Mouse (Mus musculus) lung, postnatal 0 days (tissue): ENCODE measurements around the gene Gm47959. TPM values are rescaled to one million over a fixed set of nuclear protein-coding genes. Genes with fewer than 3 reads are reported as not detected.
A peak's percentile ranks its signal among the peaks of the same experiment; 100 is the strongest.
"Not testable (repeated sequence)": the region's sequence is repeated elsewhere in the genome, so short reads cannot be mapped to it uniquely, and the experiment has no call there.

ENCODE experiments used
- ATAC-seq: fragments of 200-750 bp; cut with Nextera tagmentation; 2 replicates; pipeline ENCODE4 v1.8.0; 2017; ENCODE audit warnings: moderate library complexity
- DNase-seq: peaks from one replicate; pipeline ENCODE4 v3.0.0-alpha.2; 2016; ENCODE audit warnings: low spot score
- H3K27ac ChIP-seq: fragments of 300-500 bp; sonication (generic); 2 replicates; pipeline ENCODE4 v1.5.1; 2014; ENCODE audit warnings: antibody characterized with exemption, mild to moderate bottlenecking, low read length, mixed read lengths
- H3K27me3 ChIP-seq: fragments of 300-500 bp; sonication (generic); replicated peaks from 2 replicates; pipeline ENCODE4 v1.6.1; 2014; ENCODE audit warnings: low read length, mixed read lengths; ENCODE audit not compliant: insufficient read depth
- H3K36me3 ChIP-seq: fragments of 300-500 bp; sonication (generic); 2 replicates; pipeline ENCODE4 v1.6.1; 2014; ENCODE audit warnings: low read length, mixed read lengths; ENCODE audit not compliant: insufficient read depth
- H3K4me1 ChIP-seq: fragments of 300-500 bp; sonication (generic); 2 replicates; pipeline ENCODE4 v1.6.1; 2014; ENCODE audit warnings: antibody characterized with exemption, low read depth, low read length, mixed read lengths; ENCODE audit not compliant: insufficient read depth
- H3K4me2 ChIP-seq: fragments of 300-500 bp; sonication (generic); replicated peaks from 2 replicates; pipeline ENCODE4 v1.6.1; 2014; ENCODE audit warnings: low read depth, mild to moderate bottlenecking, low read length, moderate library complexity, mixed read lengths
- H3K4me3 ChIP-seq: fragments of 300-500 bp; sonication (generic); 2 replicates; pipeline ENCODE4 v1.5.1; 2014; ENCODE audit warnings: low read depth, low read length
- H3K9ac ChIP-seq: fragments of 300-500 bp; sonication (generic); replicated peaks from 2 replicates; pipeline ENCODE4 v1.6.1; 2014; ENCODE audit warnings: low read depth, mild to moderate bottlenecking
- H3K9me3 ChIP-seq: fragments of 300-500 bp; sonication (generic); 2 replicates; pipeline ENCODE4 v1.6.1; 2016; ENCODE audit warnings: low read length, mixed read lengths
- CTCF ChIP-seq: IDR thresholded peaks from 2 replicates; pipeline ENCODE4 v1.5.1; 2016; ENCODE audit warnings: antibody characterized with exemption, mild to moderate bottlenecking
- EP300 ChIP-seq: IDR thresholded peaks from 2 replicates; pipeline ENCODE4 v1.6.1; 2016; ENCODE audit warnings: antibody characterized with exemption, mild to moderate bottlenecking, control low read depth
- WGBS: fragments of 180-500 bp; shearing (Covaris S2); extraction: QIAGEN DNeasy Blood & Tissue Kit; methylation state at CpG from one replicate; pipeline ENCODE4 v1.1.7; 2014; 5-methylcytosine and 5-hydroxymethylcytosine counted together
- polyA plus RNA-seq: library from polyadenylated mRNA; unstranded; fragments of >200 nt; fragmentation: Nextera tagmentation; extraction: Ambion mirVana; gene quantifications from 2 replicates; pipeline ENCODE4 v1.2.1, GENCODE M21; 2015

The Gm47959 gene
- not detected in 2 replicates for polyA plus RNA-seq

DNA sequence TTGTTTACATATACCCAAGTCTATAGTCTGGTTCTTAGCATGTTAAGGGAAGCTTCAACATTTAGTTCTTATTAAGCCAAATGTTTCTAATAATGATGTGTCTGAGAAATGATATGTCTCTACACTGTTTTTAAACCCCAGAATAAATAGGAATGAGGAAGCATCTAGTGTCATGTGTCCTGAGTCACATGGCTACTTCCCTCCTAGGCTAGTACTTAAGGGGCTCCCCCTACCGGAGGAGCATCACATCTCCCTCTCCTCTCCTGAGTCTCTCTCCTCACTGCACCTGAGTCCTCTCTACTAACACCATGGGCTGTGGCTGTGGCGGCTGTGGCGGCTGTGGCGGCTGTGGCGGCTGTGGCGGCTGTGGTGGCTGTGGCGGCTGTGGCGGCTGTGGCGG is at the start of gene Gm47959:
Gm47959 (plus strand) TSS at position 243 of the 400 bp plus-strand sequence.
- H3K4me3 ChIP-seq, H3K27ac ChIP-seq, H3K4me1 ChIP-seq, H3K4me2 ChIP-seq, ATAC-seq, H3K9ac ChIP-seq, DNase-seq, H3K36me3 ChIP-seq, H3K27me3 ChIP-seq, H3K9me3 ChIP-seq: not testable (repeated sequence)
- 89% methylated on average over 5 of the region's 9 CpGs for WGBS

DNA sequence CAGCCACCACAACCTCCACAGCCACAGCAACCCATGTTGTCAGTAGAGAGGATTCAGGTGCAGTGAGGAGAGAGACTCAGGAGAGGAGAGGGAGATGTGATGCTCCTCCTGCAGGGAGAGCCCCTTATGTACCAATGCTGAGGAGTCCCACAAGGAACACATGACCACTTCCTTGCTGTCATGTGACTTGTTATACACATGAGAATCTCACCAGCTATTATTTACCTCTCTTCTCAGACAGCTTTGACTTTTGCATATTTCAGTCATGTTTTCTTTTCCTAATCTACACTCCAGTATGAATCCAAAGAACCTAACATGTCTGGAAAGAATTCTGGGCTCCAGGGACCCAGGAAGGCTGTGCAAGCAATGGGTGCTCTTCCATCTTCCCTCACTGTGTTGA is 44.4 kb upstream of the Gm47959 start, which contains the start of gene Gm7544:
Gm7544 (minus strand) TSS at position 101 of the 400 bp plus-strand sequence.
- H3K9ac ChIP-seq, H3K4me1 ChIP-seq, H3K27me3 ChIP-seq, H3K36me3 ChIP-seq, H3K27ac ChIP-seq, H3K4me3 ChIP-seq, H3K9me3 ChIP-seq, H3K4me2 ChIP-seq, DNase-seq, ATAC-seq: not testable (repeated sequence)

DNA sequence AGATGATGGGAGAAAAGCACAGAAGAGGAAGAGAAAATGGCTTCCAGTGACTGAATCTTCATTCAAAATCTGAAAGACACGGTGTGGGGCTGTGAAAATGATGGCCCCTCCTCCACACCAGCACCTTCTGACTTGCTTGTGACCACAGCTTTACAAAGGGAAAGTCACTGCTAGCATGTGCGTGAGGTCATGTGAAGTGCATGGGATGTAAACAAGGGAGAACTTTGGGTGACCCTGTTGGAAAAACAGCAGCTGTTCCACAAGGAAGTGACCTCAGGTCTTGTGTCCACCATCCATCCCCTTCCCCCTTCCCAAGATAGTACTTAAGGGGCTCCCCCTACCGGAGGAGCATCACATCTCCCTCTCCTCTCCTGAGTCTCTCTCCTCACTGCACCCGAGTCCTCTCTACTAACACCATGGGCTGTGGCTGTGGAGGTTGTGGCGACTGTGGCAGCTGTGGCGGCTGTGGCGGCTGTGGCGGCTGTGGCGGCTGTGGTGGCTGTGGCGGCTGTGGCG is 40.4 kb upstream of the Gm47959 start, which contains the start of gene Gm47955:
Gm47955 (plus strand) TSS at position 417 of the 516 bp plus-strand sequence.
- Histone ChIP-seq H3K4me3 (no peak within 1 kb of the TSS), H3K27me3 (no peaks in the 10 kb centered on the region), H3K4me1 (no peaks in the 10 kb centered on the region), H3K9me3 (no peaks in the 10 kb centered on the region), H3K36me3 (no peaks in the 10 kb centered on the region), H3K27ac (no peak within 1 kb of the TSS), H3K4me2 (no peak within 1 kb of the TSS), H3K9ac (no peak within 1 kb of the TSS)
- TF ChIP-seq CTCF (no peak), EP300 (no peak)
- ATAC-seq, result no peak
- 77% methylated on average over 10 of the region's 11 CpGs for WGBS
- DNase-seq, result no peak

DNA sequence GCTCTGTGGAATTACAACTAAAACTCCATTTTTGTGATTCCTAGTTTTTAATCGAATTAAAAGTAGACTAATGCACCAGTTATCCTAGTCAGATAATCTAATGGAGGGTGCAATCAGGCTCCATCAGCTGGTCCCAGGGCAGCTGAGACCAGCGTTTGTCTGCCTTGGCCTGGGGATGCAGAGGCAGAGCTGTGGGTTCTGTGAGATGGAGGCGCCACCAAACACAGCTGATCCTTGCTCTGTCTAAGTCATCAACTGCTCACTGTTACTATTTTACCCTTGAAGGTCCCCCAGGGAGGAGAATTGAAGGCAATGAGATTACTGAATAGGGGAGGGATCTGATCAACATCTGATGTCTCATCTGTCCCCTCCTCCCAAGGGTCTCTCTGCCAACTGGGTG is 33.9 kb upstream of the Gm47959 start:
- H3K4me2 ChIP-seq, result no peak overlapping the region
- H3K4me3 ChIP-seq, result no peak overlapping the region
- DNase-seq (no peak), ATAC-seq (no peak)
- no peak overlapping the region for H3K9ac ChIP-seq
- no peaks in the 10 kb centered on the region for H3K4me1 ChIP-seq
- no peaks in the 10 kb centered on the region for H3K27me3 ChIP-seq
- 62% methylated on average over 3 of the region's 3 CpGs for WGBS
- H3K9me3 ChIP-seq, result no peaks in the 10 kb centered on the region
- no peak overlapping the region for H3K27ac ChIP-seq
- H3K36me3 ChIP-seq, result no peaks in the 10 kb centered on the region
- TF ChIP-seq CTCF (no peak), EP300 (no peak)

DNA sequence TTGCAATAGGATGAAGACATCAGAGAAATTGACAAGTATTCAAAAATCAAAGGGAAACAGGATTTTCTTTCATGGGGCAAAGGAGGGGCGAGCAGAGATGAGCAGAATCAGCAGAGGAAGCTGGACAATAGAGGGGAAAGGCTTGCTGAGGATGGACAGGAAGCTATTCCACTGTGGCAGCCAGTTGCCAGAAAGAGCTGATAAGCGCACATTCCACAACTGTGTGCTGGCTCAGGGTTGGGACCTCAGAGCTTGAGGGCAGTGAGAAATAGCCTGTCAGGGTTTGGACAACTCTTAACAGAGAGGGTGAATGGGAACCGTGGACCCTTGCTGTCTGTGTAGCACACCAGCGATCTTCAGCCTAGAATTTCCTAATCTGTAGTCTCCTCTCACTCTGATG is 28.3 kb upstream of the Gm47959 start:
- Histone ChIP-seq H3K9ac (no peak overlapping the region), H3K36me3 (no peaks in the 10 kb centered on the region), H3K9me3 (no peaks in the 10 kb centered on the region), H3K27me3 (no peaks in the 10 kb centered on the region), H3K4me1 (peaks cover 5% of the 10 kb centered on the region; the same call in 1 of the 2 replicates), H3K27ac (peak overlapping the region; percentile 60), H3K4me3 (no peak overlapping the region), H3K4me2 (no peak overlapping the region)
- ATAC-seq (peak; percentile 68), DNase-seq (peak; percentile 76)
- WGBS, result 10% methylated on average over 4 of the region's 4 CpGs
- peak; percentile 77 for TF ChIP-seq EP300
- no peak for TF ChIP-seq CTCF

DNA sequence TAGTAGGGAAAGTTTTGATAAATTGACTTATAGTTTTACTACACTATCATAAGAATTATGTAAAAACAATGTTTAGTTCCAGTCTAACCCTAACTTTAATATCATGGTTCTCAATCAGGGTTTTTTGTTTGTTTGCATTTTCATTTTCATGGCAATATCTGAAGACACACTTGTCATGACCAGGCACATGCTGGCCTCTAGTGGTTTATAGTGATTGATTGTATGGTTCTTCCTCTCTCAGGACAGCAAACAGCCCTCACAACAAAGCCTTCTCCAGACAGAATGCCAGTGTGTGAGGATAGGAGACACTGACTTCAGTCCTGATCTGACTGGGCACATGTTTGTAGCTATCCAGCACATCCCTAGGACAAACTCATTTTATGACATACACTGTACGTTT is 27.1 kb upstream of the Gm47959 start:
- DNase-seq, result peak; percentile 15
- 62% methylated on average over 1 of the region's 1 CpGs for WGBS
- no peak overlapping the region for H3K4me2 ChIP-seq
- peaks cover 5% of the 10 kb centered on the region; the same call in 1 of the 2 replicates for H3K4me1 ChIP-seq
- no peak for ATAC-seq
- no peaks in the 10 kb centered on the region for H3K27me3 ChIP-seq
- H3K9ac ChIP-seq, result no peak overlapping the region
- TF ChIP-seq CTCF, result no peak; the same call in 1 of the 2 replicates
- TF ChIP-seq EP300, result no peak
- H3K27ac ChIP-seq, result peak overlapping the region; percentile 47
- H3K36me3 ChIP-seq, result no peaks in the 10 kb centered on the region
- H3K9me3 ChIP-seq, result no peaks in the 10 kb centered on the region
- H3K4me3 ChIP-seq, result no peak overlapping the region

DNA sequence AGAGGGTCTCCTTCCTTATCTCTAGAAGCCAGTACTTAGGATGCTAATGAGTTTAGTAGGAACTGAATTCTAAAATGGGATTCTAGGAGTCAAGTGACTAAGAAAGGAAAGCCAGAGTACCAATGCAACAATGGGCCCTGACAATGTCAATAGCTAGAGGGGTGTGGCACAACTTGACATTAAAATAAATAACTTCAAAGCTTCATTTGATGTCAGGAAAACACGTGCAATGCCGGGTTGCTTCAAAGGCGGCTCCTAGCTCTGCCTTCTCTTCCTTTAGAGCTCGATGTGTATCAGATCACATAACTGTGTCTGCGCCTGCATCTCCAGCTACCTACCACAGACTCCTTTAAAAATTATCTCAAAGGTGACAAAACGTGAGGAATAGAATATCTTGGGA is 26.4 kb upstream of the Gm47959 start:
- ATAC-seq (peak; percentile 71), DNase-seq (peak; percentile 63)
- TF ChIP-seq CTCF, result no peak
- no peak for TF ChIP-seq EP300
- Histone ChIP-seq H3K4me2 (no peak overlapping the region), H3K9me3 (no peaks in the 10 kb centered on the region), H3K9ac (no peak overlapping the region), H3K4me1 (peaks cover 5% of the 10 kb centered on the region; the same call in 1 of the 2 replicates), H3K27ac (peak overlapping the region; percentile 60), H3K36me3 (no peaks in the 10 kb centered on the region), H3K4me3 (no peak overlapping the region), H3K27me3 (no peaks in the 10 kb centered on the region)
- WGBS, result 31% methylated on average over 6 of the region's 6 CpGs
